Mouse (Mus musculus) embryonic facial prominence, embryonic 15.5 days (tissue): ENCODE measurements at regions not wholly inside any gene's neighbourhood (a gene's known extent, or its start where the extent isn't known, plus 50 kb on each side); places are given as distances from the start of the nearest gene placed in this dataset.

ENCODE experiments used
- ATAC-seq: fragments of 200-750 bp; cut with Nextera tagmentation; 2 replicates; pipeline ENCODE4 v1.8.0; 2017; ENCODE audit warnings: low read depth, moderate TSS enrichment; ENCODE audit not compliant: insufficient number of reproducible peaks, low FRiP score, low TSS enrichment
- H3K27ac ChIP-seq: fragments of 300-500 bp; sonication (generic); replicated peaks from 2 replicates; pipeline ENCODE4 v1.5.1; 2015; ENCODE audit warnings: mild to moderate bottlenecking, inconsistent platforms
- H3K27me3 ChIP-seq: fragments of 300-500 bp; sonication (generic); 2 replicates; pipeline ENCODE4 v1.6.1; 2015; ENCODE audit warnings: inconsistent platforms
- H3K36me3 ChIP-seq: fragments of 300-500 bp; sonication (generic); 2 replicates; pipeline ENCODE4 v1.6.1; 2015; ENCODE audit warnings: mild to moderate bottlenecking, inconsistent platforms
- H3K4me1 ChIP-seq: fragments of 300-500 bp; sonication (generic); 2 replicates; pipeline ENCODE4 v1.6.1; 2015; ENCODE audit warnings: inconsistent platforms
- H3K4me2 ChIP-seq: fragments of 300-500 bp; sonication (generic); replicated peaks from 2 replicates; pipeline ENCODE4 v1.6.1; 2015; ENCODE audit warnings: mild to moderate bottlenecking, inconsistent platforms
- H3K4me3 ChIP-seq: fragments of 300-500 bp; sonication (generic); replicated peaks from 2 replicates; pipeline ENCODE4 v1.5.1; 2015; ENCODE audit warnings: mild to moderate bottlenecking, inconsistent platforms
- H3K9ac ChIP-seq: fragments of 300-500 bp; sonication (generic); 2 replicates; pipeline ENCODE4 v1.6.1; 2015; ENCODE audit warnings: inconsistent platforms
- H3K9me3 ChIP-seq: fragments of 300-500 bp; sonication (generic); replicated peaks from 2 replicates; pipeline ENCODE4 v1.6.1; 2016; ENCODE audit warnings: inconsistent platforms
- WGBS: fragments of 180-500 bp; shearing (Covaris S2); methylation state at CpG from one replicate; pipeline ENCODE4 v1.1.7; 2015; 5-methylcytosine and 5-hydroxymethylcytosine counted together

DNA sequence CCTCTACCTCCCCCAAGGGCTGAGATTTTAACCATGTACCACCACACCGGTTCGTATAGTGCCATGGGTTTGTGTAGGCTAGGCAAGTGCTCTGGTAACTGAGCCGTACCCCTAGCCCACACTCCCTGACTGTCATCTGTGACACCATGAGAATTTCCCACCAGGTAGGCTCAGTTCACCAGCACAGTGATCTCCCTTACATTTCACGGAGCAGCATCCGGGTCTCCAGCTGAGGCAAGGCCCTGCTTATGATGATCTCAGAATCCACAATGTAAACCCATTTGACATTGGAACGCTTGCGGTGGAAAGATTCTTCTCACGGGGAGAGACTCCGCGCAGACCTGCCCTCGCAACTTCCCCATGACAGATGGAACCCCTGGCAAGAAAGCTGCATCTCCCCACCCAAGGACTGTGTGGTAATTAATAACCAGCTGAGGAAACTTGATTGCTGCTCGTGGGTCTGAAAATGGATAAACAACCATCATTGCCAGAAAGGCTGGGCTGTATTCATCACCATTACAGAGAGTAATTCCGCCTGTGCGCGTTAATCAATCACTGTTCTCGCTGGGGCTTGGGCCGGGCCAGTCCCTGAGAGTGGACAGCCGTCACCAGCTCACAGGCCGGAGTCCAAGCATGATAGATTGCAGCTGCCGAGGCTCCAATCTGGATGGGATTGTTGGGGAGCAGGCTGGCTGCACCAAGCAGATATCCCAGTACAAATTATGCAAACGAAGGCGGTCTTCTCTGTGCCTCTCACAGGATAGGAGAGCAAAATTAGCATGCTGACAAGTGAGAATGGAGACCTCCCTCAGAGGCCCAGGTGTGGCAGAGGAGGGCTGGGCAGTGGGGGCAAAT is 492.3 kb downstream of the Fam19a5 start:
- H3K4me2 ChIP-seq, result no peak overlapping the region
- no peaks in the 10 kb centered on the region for H3K27me3 ChIP-seq
- H3K4me3 ChIP-seq, result no peak overlapping the region
- ATAC-seq, result no peak
- no peaks in the 10 kb centered on the region for H3K36me3 ChIP-seq
- H3K9ac ChIP-seq, result no peak overlapping the region
- 73% methylated on average over 22 of the region's 22 CpGs for WGBS
- no peaks in the 10 kb centered on the region for H3K4me1 ChIP-seq
- H3K27ac ChIP-seq, result no peak overlapping the region
- H3K9me3 ChIP-seq, result no peaks in the 10 kb centered on the region

- no peaks in the 10 kb centered on the region for H3K9me3 ChIP-seq
- H3K27me3 ChIP-seq, result no peaks in the 10 kb centered on the region
- H3K36me3 ChIP-seq, result no peaks in the 10 kb centered on the region
- H3K4me1 ChIP-seq, result no peaks in the 10 kb centered on the region
- H3K9ac ChIP-seq, result no peak overlapping the region
- 79% methylated on average over 4 of the region's 4 CpGs for WGBS
- H3K4me3 ChIP-seq, result no peak overlapping the region
- H3K27ac ChIP-seq, result no peak overlapping the region
- no peak for ATAC-seq
- no peak overlapping the region for H3K4me2 ChIP-seq
Observed at GRCm38 (mm10) chr15:88037606-88038005, 493.5 kb downstream of the Fam19a5 start.

- Histone ChIP-seq H3K27me3 (no peaks in the 10 kb centered on the region), H3K9me3 (no peaks in the 10 kb centered on the region), H3K4me3 (no peak overlapping the region), H3K4me1 (no peaks in the 10 kb centered on the region), H3K9ac (no peak overlapping the region), H3K27ac (no peak overlapping the region), H3K36me3 (no peaks in the 10 kb centered on the region), H3K4me2 (no peak overlapping the region)
- WGBS, result 64% methylated on average over 2 of the region's 2 CpGs
- no peak for ATAC-seq
Observed at GRCm38 (mm10) chr15:88042821-88043220, 498.7 kb downstream of the Fam19a5 start.

- H3K9ac ChIP-seq, result no peak overlapping the region
- no peak for ATAC-seq
Observed at GRCm38 (mm10) chr15:88058071-88058470, 514.0 kb downstream of the Fam19a5 start.

GRCm38 (mm10) chr15:88060935-88061334 is 516.8 kb downstream of the Fam19a5 start:
- H3K4me1 ChIP-seq, result no peaks in the 10 kb centered on the region
- no peak for ATAC-seq
- no peaks in the 10 kb centered on the region for H3K9me3 ChIP-seq
- no peak overlapping the region for H3K27ac ChIP-seq
- 69% methylated on average over 4 of the region's 4 CpGs for WGBS
- no peak overlapping the region for H3K4me3 ChIP-seq
- no peaks in the 10 kb centered on the region for H3K36me3 ChIP-seq
- H3K4me2 ChIP-seq, result no peak overlapping the region
- H3K27me3 ChIP-seq, result no peaks in the 10 kb centered on the region
- H3K9ac ChIP-seq, result no peak overlapping the region

More at GRCm38 (mm10) chr15:88058071-88058470, 514.0 kb downstream of the Fam19a5 start:
- no peaks in the 10 kb centered on the region for H3K36me3 ChIP-seq
- H3K27ac ChIP-seq, result no peak overlapping the region
- 51% methylated on average over 4 of the region's 4 CpGs for WGBS
- no peak overlapping the region for H3K4me2 ChIP-seq
- no peaks in the 10 kb centered on the region for H3K27me3 ChIP-seq
- H3K4me1 ChIP-seq, result no peaks in the 10 kb centered on the region
- no peaks in the 10 kb centered on the region for H3K9me3 ChIP-seq
- H3K4me3 ChIP-seq, result no peak overlapping the region

- no peak for ATAC-seq
- Histone ChIP-seq H3K27me3 (no peaks in the 10 kb centered on the region), H3K4me2 (no peak overlapping the region), H3K9me3 (no peaks in the 10 kb centered on the region), H3K36me3 (no peaks in the 10 kb centered on the region), H3K4me3 (no peak overlapping the region), H3K4me1 (no peaks in the 10 kb centered on the region), H3K9ac (no peak overlapping the region), H3K27ac (no peak overlapping the region)
- 61% methylated on average over 5 of the region's 5 CpGs for WGBS
Observed at GRCm38 (mm10) chr15:88063041-88063440, 518.9 kb downstream of the Fam19a5 start.

- Histone ChIP-seq H3K4me3 (no peak overlapping the region), H3K36me3 (no peaks in the 10 kb centered on the region), H3K27me3 (no peaks in the 10 kb centered on the region), H3K4me2 (no peak overlapping the region), H3K9ac (no peak overlapping the region), H3K4me1 (no peaks in the 10 kb centered on the region), H3K9me3 (no peaks in the 10 kb centered on the region), H3K27ac (no peak overlapping the region)
- ATAC-seq, result no peak
- WGBS, result 56% methylated on average over 3 of the region's 3 CpGs
Observed at GRCm38 (mm10) chr15:88068476-88068875, 524.4 kb downstream of the Fam19a5 start.

DNA sequence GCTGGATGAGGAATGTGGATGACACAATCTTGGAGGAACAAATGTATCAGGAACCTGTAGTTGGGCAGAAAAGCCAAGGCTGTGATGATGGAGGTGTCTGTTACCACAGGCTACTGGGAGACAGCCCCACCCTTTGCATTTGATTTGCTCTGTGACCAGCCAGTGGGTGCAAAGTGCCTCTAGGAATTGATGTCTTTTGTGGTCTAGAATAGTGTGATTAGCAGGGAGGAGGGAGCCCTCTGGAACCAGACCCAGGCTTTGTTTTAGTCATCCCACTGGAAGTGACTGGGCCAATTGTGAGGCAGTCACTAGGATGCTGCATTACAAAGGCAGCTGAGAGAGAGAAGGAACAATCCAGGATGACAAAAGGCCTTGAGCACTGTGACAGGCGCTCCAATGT is 527.4 kb upstream of the Zdhhc25 start:
- Histone ChIP-seq H3K9ac (no peak overlapping the region), H3K4me2 (no peak overlapping the region), H3K4me3 (no peak overlapping the region), H3K4me1 (no peaks in the 10 kb centered on the region), H3K36me3 (no peaks in the 10 kb centered on the region), H3K27ac (no peak overlapping the region), H3K9me3 (no peaks in the 10 kb centered on the region), H3K27me3 (no peaks in the 10 kb centered on the region)
- no peak for ATAC-seq
- WGBS, result 36% methylated on average over 1 of the region's 1 CpGs

DNA sequence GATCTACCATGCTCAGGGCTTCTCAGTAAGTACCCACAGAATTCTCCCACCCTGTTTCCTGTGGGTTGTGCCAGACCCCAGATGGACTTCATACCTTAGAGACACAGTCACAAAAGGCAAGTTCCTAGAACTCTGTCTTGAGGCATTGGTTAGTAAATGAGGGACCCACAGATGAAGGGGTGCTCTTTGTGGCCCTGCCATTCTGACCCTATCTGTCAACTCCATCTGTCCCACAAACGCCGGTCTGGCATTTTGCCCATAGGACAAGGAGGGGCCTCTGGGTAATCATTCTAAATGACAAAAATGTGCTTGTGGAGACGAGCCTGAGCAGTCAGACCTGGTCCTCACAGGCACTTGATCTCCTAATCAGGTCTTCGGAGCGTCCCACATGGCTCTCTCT is 516.2 kb upstream of the Zdhhc25 start:
- no peak for ATAC-seq
- H3K27ac ChIP-seq, result no peak overlapping the region
- H3K9ac ChIP-seq, result no peak overlapping the region
- no peak overlapping the region for H3K4me3 ChIP-seq
- H3K4me1 ChIP-seq, result no peaks in the 10 kb centered on the region
- no peaks in the 10 kb centered on the region for H3K36me3 ChIP-seq
- H3K9me3 ChIP-seq, result no peaks in the 10 kb centered on the region
- no peak overlapping the region for H3K4me2 ChIP-seq
- no peaks in the 10 kb centered on the region for H3K27me3 ChIP-seq
- 34% methylated on average over 5 of the region's 5 CpGs for WGBS

GRCm38 (mm10) chr15:88085631-88086030 is 514.5 kb upstream of the Zdhhc25 start:
- Histone ChIP-seq H3K27me3 (no peaks in the 10 kb centered on the region), H3K9me3 (no peaks in the 10 kb centered on the region), H3K36me3 (no peaks in the 10 kb centered on the region), H3K4me2 (no peak overlapping the region), H3K9ac (no peak overlapping the region), H3K4me1 (no peaks in the 10 kb centered on the region), H3K4me3 (no peak overlapping the region), H3K27ac (no peak overlapping the region)
- 74% methylated on average over 3 of the region's 3 CpGs for WGBS
- no peak for ATAC-seq

- H3K4me1 ChIP-seq, result no peaks in the 10 kb centered on the region
- 54% methylated on average over 4 of the region's 4 CpGs for WGBS
- H3K4me2 ChIP-seq, result no peak overlapping the region
- ATAC-seq, result no peak
- no peaks in the 10 kb centered on the region for H3K9me3 ChIP-seq
- H3K9ac ChIP-seq, result no peak overlapping the region
- H3K27ac ChIP-seq, result no peak overlapping the region
- no peaks in the 10 kb centered on the region for H3K36me3 ChIP-seq
- H3K4me3 ChIP-seq, result no peak overlapping the region
- H3K27me3 ChIP-seq, result no peaks in the 10 kb centered on the region
Observed at GRCm38 (mm10) chr15:88089486-88089885, 510.6 kb upstream of the Zdhhc25 start.

GRCm38 (mm10) chr15:88091390-88091789 is 508.7 kb upstream of the Zdhhc25 start:
- WGBS, result 96% methylated on average over 5 of the region's 5 CpGs

More at GRCm38 (mm10) chr15:88091390-88091789, 508.7 kb upstream of the Zdhhc25 start:
- no peak overlapping the region for H3K4me2 ChIP-seq
- H3K9me3 ChIP-seq, result no peaks in the 10 kb centered on the region
- no peak overlapping the region for H3K9ac ChIP-seq
- H3K27me3 ChIP-seq, result no peaks in the 10 kb centered on the region
- no peaks in the 10 kb centered on the region for H3K4me1 ChIP-seq
- no peak overlapping the region for H3K27ac ChIP-seq
- H3K36me3 ChIP-seq, result no peaks in the 10 kb centered on the region
- H3K4me3 ChIP-seq, result no peak overlapping the region
- ATAC-seq, result no peak
